Mouse (Mus musculus) testis, adult 2 months (tissue): ENCODE measurements around the gene Slbp.

Experiments used
- CTCF ChIP-seq: fragments of 200-500 bp; IDR thresholded peaks from 2 replicates; pipeline ENCODE4 v1.5.1; 2012; ENCODE audit warnings: low read depth, mild to moderate bottlenecking, inconsistent platforms, low read length, moderate library complexity; ENCODE audit not compliant: control insufficient read depth, insufficient read depth, insufficient replicate concordance
- POLR2A ChIP-seq: fragments of 200-500 bp; IDR thresholded peaks from 2 replicates; pipeline ENCODE4 v1.6.1; 2012; ENCODE audit warnings: low read depth, mild to moderate bottlenecking, inconsistent platforms, low read length, moderate library complexity; ENCODE audit not compliant: control insufficient read depth

- TF ChIP-seq CTCF (no peak), POLR2A (no peak)
These were observed 44.9 kb downstream of the Slbp start for GRCm38 (mm10) chr5:33607434-33607833.
